Mouse (Mus musculus): ENCODE data around the gene A630095N17Rik. TPM values are rescaled to one million over a fixed set of nuclear protein-coding genes. Genes with fewer than 3 reads are reported as not detected.

The A630095N17Rik gene
- polyA plus RNA-seq (2012; rRNA removed): not detected in 2 replicates

- Histone ChIP-seq H3K4me1 (replicated peaks; ENCODE audit: control insufficient read depth, insufficient read depth, low read length) (peaks cover 3% of the 10 kb centered on the region), H3K4me3 (ENCODE audit: control insufficient read depth, insufficient read depth, low read length) (no peak within 1 kb of the TSS), H3K27ac (ENCODE audit: control insufficient read depth, insufficient read depth, low read length) (no peak within 1 kb of the TSS), H3K36me3 (ENCODE audit: control insufficient read depth, insufficient read depth, low read length) (no peaks in the 10 kb centered on the region), H3K27me3 (ENCODE audit: control insufficient read depth, insufficient read depth, low read length) (no peaks in the 10 kb centered on the region)
- WGBS: 88% methylated on average over 5 of the region's 5 CpGs
- no peak for DNase-seq
- TF ChIP-seq POLR2A (IDR thresholded peaks at IDR 0.05; ENCODE audit: control insufficient read depth, extremely low read depth, insufficient read depth, low read length, poor library complexity): no peak
- no peak for TF ChIP-seq CTCF (IDR thresholded peaks at IDR 0.05; ENCODE audit: borderline replicate concordance, control insufficient read depth, extremely low read depth, insufficient read depth, low read length, poor library complexity)
Measured at GRCm38 (mm10) chr1:75231664-75232152, at the start of gene A630095N17Rik. Gene A630095N17Rik (minus strand): TSS chr1:75232102.

DNA sequence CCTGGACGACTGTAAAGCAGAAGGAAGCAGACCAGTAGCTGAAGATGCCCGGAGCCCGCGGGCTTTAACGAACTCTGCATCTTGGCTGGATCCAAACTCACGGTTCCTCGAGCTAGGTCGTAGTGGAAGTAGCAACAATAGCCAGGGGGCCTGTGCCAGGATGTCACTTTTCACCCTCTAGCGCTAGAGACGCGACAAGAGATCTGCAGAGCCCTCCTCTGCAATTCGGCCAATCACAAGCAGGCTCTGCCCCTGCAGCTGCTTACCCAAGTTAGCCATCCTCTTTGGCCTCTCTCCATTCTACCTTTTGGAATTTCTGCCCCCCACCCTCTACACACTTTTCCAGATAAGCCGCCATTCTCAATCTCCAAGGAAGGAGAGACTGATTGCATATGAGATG lies 46.3 kb upstream of the A630095N17Rik start, which contains the start of gene Resp18:
Resp18 (minus strand) TSS at position 188 of the 400 bp plus-strand sequence.
- 11% methylated on average over 13 of the region's 13 CpGs for WGBS

GRCm38 (mm10) chr1:75277195-75278188 lies 45.6 kb upstream of the A630095N17Rik start:
- TF ChIP-seq CTCF (IDR thresholded peaks at IDR 0.05; ENCODE audit: borderline replicate concordance, control insufficient read depth, extremely low read depth, insufficient read depth, low read length, poor library complexity) (no peak), POLR2A (IDR thresholded peaks at IDR 0.05; ENCODE audit: control insufficient read depth, extremely low read depth, insufficient read depth, low read length, poor library complexity) (no peak)
- WGBS: 14% methylated on average over 23 of the region's 23 CpGs
- H3K4me3 ChIP-seq (ENCODE audit: control insufficient read depth, insufficient read depth, low read length): no peak overlapping the region
- H3K36me3 ChIP-seq (ENCODE audit: control insufficient read depth, insufficient read depth, low read length): no peaks in the 10 kb centered on the region
- H3K27ac ChIP-seq (ENCODE audit: control insufficient read depth, insufficient read depth, low read length): no peak overlapping the region
- no peaks in the 10 kb centered on the region for H3K27me3 ChIP-seq (ENCODE audit: control insufficient read depth, insufficient read depth, low read length)
- DNase-seq: peak; percentile 31
- no peaks in the 10 kb centered on the region for H3K4me1 ChIP-seq (replicated peaks; ENCODE audit: control insufficient read depth, insufficient read depth, low read length)

More for the DNA sequence above, 46.3 kb upstream of the A630095N17Rik start, which contains the start of gene Resp18:
- H3K36me3 ChIP-seq (ENCODE audit: control insufficient read depth, insufficient read depth, low read length): no peaks in the 10 kb centered on the region
- no peak for DNase-seq
- no peak within 1 kb of the TSS for H3K4me3 ChIP-seq (ENCODE audit: control insufficient read depth, insufficient read depth, low read length)
- no peak within 1 kb of the TSS for H3K27ac ChIP-seq (ENCODE audit: control insufficient read depth, insufficient read depth, low read length)
- H3K27me3 ChIP-seq (ENCODE audit: control insufficient read depth, insufficient read depth, low read length): no peaks in the 10 kb centered on the region
- TF ChIP-seq POLR2A (IDR thresholded peaks at IDR 0.05; ENCODE audit: control insufficient read depth, extremely low read depth, insufficient read depth, low read length, poor library complexity) (no peak), CTCF (IDR thresholded peaks at IDR 0.05; ENCODE audit: borderline replicate concordance, control insufficient read depth, extremely low read depth, insufficient read depth, low read length, poor library complexity) (no peak)
- no peaks in the 10 kb centered on the region for H3K4me1 ChIP-seq (replicated peaks; ENCODE audit: control insufficient read depth, insufficient read depth, low read length)

DNA sequence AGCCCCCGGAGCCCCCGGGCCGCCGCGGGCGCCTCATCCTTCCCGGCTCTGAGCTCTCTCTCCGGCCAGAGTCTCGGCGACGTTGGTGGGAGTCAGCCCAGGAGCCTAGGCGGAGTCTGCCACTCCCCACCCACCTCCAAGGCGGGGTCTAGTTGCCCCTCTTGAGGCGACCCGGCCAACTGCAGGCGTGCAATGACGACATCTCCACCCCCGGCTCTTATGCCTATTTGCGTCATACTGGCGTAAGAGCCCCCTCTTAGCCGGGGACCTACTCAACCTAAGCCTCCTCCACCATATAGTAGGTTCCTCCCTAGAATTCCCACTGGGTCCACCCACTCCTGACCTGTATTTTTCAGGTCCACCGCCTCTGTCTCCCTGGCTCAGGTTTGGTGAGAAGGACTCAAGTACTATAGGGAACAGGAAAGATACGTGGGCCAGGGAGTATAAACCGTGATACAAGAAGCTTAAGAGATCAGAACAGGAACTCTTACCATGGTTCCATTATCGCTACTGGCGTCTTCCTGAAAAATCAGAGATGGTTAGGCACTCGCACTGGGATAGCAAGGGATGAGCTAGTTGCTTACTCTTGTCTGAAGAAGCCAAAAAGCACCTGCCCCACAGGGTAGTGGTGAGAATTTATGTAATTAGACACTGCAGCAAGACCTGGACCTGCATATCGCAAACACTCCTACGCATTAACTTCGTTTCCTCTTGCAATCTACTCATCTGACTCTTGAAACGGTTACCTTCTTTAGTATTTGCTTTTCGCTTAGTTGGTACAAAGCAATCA lies 32.4 kb upstream of the A630095N17Rik start, which contains the start of gene Ptprn:
Ptprn (minus strand) TSS at position 412 of the 790 bp plus-strand sequence.
- H3K36me3 ChIP-seq (ENCODE audit: control insufficient read depth, insufficient read depth, low read length): no peaks in the 10 kb centered on the region
- H3K4me1 ChIP-seq (replicated peaks; ENCODE audit: control insufficient read depth, insufficient read depth, low read length): no peaks in the 10 kb centered on the region
- H3K27me3 ChIP-seq (ENCODE audit: control insufficient read depth, insufficient read depth, low read length): peaks cover 7% of the 10 kb centered on the region; the same call in 1 of the 2 replicates
- 23% methylated on average over 32 of the region's 32 CpGs for WGBS
- TF ChIP-seq CTCF (IDR thresholded peaks at IDR 0.05; ENCODE audit: borderline replicate concordance, control insufficient read depth, extremely low read depth, insufficient read depth, low read length, poor library complexity): no peak
- no peak for TF ChIP-seq POLR2A (IDR thresholded peaks at IDR 0.05; ENCODE audit: control insufficient read depth, extremely low read depth, insufficient read depth, low read length, poor library complexity)
- no peak within 1 kb of the TSS for H3K4me3 ChIP-seq (ENCODE audit: control insufficient read depth, insufficient read depth, low read length)
- H3K27ac ChIP-seq (ENCODE audit: control insufficient read depth, insufficient read depth, low read length): no peak within 1 kb of the TSS
- no peak for DNase-seq

DNA sequence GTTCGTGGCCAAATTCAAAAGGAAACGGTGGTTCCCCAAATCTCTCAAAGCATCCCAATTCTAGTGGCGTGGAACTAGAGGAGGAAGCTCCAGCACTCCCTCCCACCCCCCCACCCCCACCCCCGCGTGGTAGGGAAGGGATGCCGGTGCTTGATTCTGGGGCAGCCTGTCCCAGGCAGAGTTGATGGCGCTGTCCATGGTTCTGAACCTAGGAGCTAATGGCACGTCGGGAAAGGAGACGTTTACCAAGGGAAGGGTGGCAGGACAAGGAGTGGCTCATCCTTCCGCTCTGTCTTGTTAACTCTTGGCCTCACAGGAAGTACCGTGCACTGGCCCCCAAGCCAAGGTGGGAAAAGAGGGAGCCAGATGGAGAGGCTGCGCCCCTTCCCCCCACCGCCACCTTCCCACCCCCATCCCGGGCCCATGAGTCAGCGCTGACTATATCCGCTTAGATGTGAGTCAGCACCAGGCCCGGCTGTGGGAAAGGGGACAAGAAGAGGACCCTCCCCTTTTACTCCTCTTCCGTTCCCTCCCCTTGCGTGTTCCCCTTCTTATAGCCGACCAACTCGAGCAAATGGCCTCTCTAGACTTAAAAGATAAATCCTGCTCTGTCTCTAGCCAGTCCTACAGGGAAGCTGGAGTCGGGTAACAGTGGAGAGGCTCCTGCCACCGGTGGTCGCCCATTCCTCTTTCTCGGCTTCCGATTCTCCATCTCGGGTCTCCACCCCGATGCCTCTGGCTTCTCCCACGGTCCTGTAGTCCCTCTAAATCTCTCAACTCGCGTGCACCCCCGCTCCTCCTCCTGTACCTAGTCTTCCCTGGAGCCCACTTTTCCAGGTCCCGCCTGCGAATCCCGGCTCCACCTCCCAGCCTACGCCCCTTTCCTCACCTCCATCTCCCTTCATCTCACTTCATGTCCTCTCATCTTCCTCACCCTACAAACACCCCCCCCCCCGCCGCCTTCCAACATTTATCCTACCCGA lies 31.4 kb upstream of the A630095N17Rik start:
- WGBS: 4% methylated on average over 40 of the region's 40 CpGs
- Histone ChIP-seq H3K27ac (ENCODE audit: control insufficient read depth, insufficient read depth, low read length) (no peak overlapping the region), H3K4me3 (ENCODE audit: control insufficient read depth, insufficient read depth, low read length) (no peak overlapping the region), H3K27me3 (ENCODE audit: control insufficient read depth, insufficient read depth, low read length) (peaks cover 7% of the 10 kb centered on the region; the same call in 1 of the 2 replicates), H3K36me3 (ENCODE audit: control insufficient read depth, insufficient read depth, low read length) (no peaks in the 10 kb centered on the region), H3K4me1 (replicated peaks; ENCODE audit: control insufficient read depth, insufficient read depth, low read length) (no peaks in the 10 kb centered on the region)
- DNase-seq: peak; percentile 54
- no peak for TF ChIP-seq CTCF (IDR thresholded peaks at IDR 0.05; ENCODE audit: borderline replicate concordance, control insufficient read depth, extremely low read depth, insufficient read depth, low read length, poor library complexity)
- no peak for TF ChIP-seq POLR2A (IDR thresholded peaks at IDR 0.05; ENCODE audit: control insufficient read depth, extremely low read depth, insufficient read depth, low read length, poor library complexity)
